Mouse (Mus musculus) spleen, adult 12 weeks (tissue): Measurements from ENCODE around the gene Dcakd.
A peak's percentile ranks its signal among the peaks of the same experiment; 100 is the strongest.

Experiments
- DNase-seq: peaks from one replicate; pipeline ENCODE4 v3.0.0; 2022; ENCODE audit warnings: low spot score

Gene Dcakd

DNA sequence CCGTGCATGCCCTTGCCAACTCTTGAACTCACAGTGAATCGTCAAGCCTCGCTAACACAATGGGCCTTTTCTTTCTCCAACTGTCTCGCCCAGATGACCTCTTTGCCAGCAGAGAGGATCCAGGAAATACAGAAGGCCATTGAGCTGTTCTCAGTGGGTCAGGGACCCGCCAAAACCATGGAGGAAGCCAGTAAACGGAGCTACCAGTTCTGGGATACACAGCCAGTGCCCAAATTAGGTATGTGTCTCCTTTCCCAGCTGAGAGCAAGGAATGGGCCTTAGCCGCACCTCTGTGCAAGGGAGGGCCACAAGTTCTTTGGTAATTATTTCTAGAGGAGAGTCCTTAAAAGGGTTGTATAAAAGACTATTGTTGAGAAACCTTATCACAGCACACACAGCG lies 18.2 kb upstream of the Dcakd start:
- DNase-seq: no peak

DNA sequence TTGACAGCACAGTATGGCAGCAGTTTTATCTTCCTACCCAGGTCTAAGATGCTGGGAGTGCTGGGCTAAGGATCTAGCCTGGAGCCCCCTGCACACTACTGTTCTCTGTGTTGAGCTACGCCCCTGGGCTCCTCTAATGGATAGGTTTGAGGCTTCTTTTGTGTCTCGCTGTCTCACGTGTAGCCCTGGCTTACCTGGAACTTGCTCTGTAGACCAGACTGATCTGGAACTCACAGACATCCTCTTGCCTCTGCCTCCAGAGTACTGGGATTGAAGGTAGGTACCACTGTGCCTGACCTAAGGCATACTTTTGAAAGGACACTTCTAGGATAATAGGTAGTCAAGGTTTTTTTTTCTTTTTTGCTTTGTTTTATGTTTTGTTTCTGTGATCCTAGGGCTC lies 15.8 kb upstream of the Dcakd start:
- DNase-seq: no peak

- no peak for DNase-seq
These were observed 14.7 kb upstream of the Dcakd start for GRCm38 (mm10) chr11:103042828-103043227.

- DNase-seq: no peak
These were observed 9.9 kb upstream of the Dcakd start for GRCm38 (mm10) chr11:103038037-103038436.

DNA sequence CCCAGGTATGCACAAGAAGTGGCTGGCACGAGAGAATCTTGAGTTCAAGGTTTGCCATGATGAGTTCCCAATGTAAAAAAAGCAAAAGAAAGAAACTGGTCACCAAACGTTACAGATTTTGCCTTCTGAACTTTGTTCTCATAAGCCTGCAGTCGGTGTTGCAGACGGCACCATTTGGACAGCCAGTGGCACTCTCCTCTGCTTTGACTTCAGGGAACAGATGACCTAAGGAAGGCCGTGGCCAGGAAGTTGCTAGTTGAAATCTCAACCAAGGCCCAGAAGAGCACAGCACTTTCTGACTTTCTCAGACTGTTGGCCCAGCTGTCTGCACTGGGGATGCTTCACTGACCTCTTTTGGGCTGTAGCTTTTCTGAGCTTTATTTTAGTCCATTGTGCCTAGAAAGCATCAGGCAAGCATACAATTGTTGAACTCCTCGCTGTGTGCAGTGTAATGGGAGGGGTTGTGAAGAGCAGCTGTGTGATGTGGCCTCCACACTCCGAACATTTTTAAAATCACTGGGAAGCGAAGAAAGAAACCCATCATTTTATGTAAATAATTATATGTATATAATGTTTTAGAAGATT lies 8.8 kb upstream of the Dcakd start:
- no peak for DNase-seq

- DNase-seq: no peak
These were observed 6.9 kb upstream of the Dcakd start for GRCm38 (mm10) chr11:103035007-103035406.

DNA sequence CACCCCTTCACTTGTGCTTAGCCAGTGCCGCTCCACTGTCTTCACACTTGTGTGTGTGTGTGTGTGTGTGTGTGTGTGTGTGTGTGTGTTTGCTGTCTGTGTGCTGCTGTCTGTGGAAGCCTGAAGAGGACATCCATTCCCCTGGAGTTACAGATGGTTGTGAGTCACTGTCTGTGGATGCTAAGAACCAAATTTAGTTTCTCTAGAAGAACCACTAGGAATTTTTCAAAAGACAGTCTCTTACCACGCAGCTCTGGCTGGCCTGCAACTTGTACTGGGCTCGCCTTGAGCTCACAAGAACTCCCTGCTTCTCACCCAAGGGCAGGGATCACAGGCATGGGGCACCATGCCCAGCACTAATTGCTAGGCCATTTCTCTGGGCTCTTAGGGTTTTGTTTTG lies 4.9 kb upstream of the Dcakd start:
- DNase-seq: no peak

DNA sequence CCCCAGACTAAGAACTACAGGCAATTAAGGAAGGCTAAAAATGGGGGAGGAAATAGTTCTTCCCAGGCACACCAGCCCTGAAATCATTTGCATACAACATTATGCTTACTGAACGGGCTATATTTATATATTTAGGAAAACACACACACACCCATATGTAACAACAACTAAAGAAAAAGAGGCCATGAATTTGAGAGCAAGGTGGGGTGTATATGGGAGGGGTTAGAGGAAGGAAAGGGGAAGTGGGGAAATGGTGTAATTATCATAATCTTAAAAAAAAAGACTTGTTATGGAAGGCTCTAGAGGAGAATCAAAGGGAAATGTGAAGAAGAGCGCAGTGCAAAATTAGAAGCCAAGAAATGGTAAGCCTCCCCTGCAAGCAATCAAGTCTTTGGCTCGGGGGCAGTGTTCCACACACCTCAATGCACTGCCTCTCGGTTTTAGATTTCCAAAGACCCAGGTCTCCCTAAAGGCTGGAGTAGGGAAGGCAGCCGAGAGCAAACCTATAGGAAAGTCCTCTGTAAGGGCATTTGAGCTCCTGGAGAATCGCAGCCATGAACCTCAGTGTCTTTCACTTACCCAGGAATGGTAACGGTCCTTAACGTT lies 460 bp downstream of the Dcakd start:
- no peak for DNase-seq

- no peak for DNase-seq
These were observed 1.2 kb downstream of the Dcakd start for GRCm38 (mm10) chr11:103026901-103027300.

DNA sequence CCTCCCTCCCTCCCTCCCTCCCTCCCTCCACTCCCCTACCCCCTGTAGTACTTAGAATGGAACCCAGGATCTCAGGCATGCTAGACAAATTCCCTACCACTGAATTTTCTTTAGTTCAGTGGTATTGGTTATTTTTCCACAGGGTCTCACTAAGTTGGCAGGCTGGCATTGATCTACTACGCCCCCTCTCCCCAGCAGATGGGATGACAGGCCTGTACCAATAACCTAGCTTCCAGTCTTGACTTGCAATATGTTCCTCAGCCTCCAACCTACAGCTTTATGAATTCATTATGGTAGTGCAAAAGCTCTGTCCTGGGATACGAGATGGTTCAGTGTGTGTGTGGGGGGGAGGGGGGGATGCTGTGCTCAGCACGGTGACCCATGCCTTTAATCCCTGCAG lies 4.2 kb downstream of the Dcakd start:
- no peak for DNase-seq

DNA sequence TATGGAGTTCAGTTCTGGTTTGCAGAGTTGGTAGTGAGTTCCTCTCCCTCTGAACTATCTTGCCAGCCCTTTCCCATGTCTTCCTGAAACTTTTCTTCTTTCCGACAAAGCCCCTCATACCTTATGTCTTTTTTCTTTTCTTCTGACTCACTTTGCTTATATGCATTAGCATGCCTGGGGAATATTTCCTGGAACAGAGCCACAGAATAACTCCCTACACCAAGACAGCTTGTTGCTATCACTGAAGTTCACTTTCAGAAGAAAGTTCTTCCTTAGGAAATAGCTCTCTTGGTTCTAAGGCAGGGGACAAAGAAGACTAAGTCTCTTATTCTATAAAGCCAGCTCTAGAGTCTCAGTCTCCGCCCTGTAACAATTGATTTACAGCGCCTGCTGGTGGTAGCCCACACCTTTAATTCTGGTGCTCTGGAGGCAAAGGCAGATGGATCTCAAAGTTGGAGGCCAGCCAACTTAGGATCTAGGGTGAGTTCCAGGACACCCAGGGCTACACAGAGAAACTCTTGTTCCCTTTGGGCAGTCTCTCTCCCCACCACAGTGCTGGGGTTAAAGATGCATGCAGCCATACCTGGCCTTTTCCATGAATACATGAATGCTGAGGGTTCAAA lies 7.3 kb downstream of the Dcakd start:
- DNase-seq: no peak

- no peak for DNase-seq
These were observed 8.8 kb downstream of the Dcakd start for GRCm38 (mm10) chr11:103019325-103019724.

DNA sequence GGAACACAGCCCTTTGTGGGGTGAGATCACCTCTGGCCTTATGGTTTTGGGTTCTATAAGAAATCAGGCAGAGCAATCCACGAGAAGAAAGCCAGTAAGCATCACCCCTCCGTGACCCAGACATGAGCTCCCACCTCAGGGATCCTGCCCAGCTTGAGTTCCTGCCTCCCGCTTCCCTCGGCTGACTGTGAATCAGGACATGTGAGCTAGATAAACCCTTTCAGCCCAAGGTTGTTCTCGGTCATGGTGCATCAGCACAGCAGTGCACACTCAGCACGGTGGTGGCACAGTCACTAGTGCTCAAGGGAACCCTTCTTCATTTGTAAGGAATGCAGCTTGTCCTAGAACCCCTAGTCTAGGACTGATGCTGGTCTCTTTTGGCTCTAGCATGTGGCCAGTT lies 9.3 kb downstream of the Dcakd start:
- DNase-seq: no peak

GRCm38 (mm10) chr11:103017661-103018060 lies 10.5 kb downstream of the Dcakd start:
- DNase-seq: no peak

DNA sequence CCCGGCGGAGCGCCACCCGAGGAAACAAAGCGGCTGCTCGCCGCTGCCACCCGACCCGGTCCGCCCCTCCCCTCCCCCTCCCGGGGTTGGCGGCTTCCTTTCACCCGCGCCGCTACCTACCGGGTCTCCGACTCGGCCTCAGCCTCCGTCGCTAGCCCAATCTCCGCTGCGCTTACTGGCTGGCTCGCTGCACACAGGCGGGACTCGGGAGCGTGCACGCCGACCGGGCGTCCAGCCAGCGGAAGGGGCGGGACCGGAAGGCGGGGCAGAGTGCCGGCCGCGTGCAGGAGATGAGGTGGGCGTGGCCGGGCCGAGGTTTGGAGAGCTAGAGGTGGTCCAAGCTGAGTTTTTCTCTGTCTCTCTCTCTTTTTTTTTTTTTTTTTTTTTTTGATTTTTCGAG lies 11.2 kb downstream of the Dcakd start:
- peak; percentile 96 for DNase-seq

DNA sequence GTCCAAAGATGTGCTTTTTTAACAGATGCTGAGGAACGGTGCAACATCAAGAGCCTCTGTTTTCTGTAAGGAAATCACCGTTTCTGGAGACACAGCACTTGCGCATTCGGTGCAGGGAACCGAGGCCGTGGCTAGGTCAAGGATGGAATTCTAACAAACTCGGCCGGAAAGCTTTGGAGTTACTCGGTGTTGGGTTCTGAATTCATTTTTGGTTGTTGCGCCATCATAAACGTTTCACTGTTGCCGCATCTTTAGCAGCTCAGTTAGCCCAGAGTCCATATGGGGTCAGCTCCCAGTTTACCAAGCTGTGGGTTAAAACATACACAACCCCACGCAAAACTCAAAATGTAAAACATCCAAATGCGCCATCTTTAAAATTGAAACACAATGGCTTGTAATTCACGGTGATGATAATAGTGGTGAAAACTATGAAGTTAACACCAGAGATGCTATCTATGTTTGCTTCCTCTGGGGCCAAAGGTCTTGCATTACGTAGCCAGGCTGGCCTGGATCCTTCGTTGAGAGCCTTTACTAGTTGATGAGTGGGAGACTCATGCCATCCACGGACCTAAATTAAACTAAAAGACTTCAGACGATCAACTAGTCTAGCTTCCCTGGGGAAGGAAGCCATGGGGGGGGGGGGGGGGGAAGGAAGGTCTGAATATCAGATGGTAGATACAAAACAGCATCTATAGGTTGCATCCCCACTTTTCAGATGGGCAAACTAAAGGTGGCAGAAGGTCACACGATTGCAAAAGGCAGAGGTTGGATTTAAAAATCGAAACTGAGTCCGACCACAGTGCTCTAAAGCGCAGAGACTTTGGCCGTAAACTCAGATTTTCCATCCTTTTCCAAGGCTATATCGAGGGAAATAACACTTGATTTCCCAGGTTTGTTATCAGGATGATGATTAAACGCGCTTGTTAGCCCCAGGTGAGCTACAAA lies 12.0 kb downstream of the Dcakd start:
- DNase-seq: no peak

DNA sequence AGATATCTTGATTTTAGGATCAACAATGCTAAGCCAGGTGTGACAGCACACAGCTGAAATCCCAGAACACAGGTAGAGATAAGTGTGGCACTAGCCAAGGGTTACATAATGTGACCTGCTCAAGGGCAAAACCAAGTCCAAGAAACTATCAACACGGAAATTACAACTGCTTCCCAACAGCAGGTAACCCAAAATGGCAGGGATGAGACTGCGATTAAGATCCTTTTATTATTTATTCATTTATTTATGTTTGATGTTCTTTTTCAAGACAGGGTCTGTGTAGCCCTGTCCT lies 17.0 kb downstream of the Dcakd start:
- DNase-seq: no peak

- no peak for DNase-seq
These were observed 17.5 kb downstream of the Dcakd start for GRCm38 (mm10) chr11:103010454-103011205.

- DNase-seq: peak; percentile 16
These were observed 18.9 kb downstream of the Dcakd start for GRCm38 (mm10) chr11:103009208-103009607.

DNA sequence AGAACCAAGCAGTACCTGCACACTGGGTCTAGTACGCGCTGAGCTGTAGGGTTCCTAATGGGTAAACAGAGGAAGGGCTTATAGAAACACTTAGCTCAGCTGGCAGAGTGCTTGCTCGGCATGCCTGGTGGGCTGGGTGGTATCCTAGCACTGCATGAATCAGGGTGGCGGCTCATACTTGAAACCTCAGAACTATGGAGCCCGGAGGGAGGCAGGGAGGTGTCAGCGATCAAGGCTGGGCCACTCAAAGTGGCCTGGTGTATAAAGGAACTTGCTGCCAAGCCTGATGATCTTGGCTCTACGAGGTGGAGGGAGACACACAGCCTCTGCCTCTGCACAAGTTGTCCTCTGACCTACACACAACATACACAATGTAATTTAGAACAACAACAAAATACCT lies 19.6 kb downstream of the Dcakd start:
- no peak for DNase-seq

DNA sequence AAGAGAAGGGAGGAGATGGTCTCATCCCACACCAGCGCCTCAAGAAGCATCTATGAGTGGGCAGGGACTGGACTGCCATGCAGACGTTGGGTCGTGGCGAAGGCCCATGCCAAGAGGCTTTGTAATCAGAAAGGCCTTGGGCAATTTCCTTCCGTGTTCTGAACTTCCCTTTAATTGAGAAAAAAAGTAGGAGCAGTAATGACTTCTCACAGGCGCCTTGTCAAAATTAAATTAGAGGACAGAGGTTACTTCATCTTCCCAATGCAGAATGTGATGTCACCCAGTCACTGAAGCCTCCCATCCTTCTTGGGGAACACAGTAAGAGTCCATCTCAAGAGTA lies 21.2 kb downstream of the Dcakd start:
- no peak for DNase-seq

DNA sequence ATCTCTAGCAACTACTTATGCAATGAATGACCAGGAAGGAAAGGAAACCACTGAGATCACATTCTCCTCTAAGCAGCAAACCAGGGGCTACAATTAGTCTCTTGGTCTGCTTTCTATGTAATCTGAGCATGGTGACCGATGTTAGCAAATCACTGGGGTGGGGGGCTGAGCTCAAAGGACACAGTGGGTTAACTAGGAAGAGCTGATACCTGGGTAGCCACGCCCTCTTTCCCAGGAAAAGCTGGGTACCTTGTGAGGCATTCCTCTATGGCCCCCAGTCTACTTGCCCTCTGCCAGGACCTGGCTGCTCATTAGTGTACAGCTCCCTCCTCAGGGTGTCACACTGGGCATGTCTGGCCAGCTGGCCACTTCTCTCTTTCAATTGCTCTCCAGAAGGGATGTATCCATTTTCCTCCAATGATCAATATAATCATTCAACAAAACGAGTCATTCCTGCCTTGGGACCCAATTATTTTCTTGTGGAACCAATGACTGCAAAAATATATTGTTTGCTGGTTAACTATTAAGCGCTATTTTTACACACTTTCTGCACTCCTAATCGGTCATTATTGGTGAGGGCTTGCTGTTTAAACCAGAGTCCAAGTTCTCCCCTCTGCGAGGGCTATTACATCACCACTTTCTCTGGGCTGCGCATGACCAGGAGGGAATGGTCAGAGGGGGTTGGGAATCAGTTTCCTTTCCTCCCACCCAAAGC lies 21.7 kb downstream of the Dcakd start:
- DNase-seq: no peak
